Mouse (Mus musculus) thymus, adult 2 months (tissue): Measurements from ENCODE around the gene Slc9a5.

Source experiments
- CTCF ChIP-seq: fragments of 200-500 bp; IDR thresholded peaks from 2 replicates; pipeline ENCODE4 v1.5.1; 2012; ENCODE audit warnings: mild to moderate bottlenecking, control low read depth, low read length, moderate library complexity, borderline replicate concordance; ENCODE audit not compliant: control insufficient read depth, poor library complexity, insufficient read depth; ENCODE audit errors: extremely low read depth
- POLR2A ChIP-seq: fragments of 200-500 bp; IDR thresholded peaks from 2 replicates; pipeline ENCODE4 v1.6.1; 2012; ENCODE audit warnings: mild to moderate bottlenecking, low read length, control low read depth, moderate library complexity; ENCODE audit not compliant: control insufficient read depth, poor library complexity, insufficient read depth; ENCODE audit errors: extremely low read depth

DNA sequence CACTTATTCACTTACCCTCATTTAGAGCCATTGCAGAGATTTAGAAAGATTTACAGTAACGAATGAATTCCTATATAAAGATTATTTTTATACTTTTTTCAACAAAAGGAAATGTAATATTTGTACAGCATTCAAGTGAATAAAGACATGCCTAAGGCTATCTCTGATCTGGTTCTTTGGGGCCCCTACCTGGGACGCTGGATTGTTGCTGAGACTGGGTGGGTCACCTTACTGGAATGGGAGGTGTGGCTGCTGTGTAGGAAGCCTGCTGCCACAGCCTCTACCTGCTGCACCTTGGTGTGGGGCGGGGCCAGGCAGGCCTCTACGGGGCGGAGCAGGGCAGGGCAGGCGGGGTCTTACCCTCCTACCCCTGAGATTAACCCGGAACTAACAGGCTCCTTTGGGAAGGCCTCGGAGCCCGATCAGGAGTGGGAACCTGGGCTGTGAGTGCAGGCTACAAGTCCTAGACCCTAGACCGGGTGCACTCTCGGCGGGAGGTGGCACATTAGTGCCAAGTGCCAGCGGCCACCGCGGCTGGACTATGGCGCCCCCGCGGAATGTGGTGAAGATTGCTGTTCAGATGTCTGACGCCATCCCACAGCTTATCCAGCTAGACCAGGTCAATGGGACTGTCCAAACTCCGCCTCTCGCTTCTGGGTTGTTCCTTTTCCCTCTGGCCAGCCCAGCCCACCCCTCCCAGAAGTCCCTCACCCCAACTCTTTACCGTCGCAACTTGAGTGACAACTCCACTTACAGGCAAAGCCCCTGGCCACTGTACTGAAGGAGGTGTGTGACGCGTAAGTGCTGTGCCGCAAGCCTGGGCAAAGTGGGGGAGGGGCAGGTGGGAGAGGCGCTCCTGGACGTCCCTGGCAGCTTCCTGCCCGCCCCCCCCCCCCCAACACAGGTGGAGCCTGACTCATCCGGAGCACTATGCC lies 43.2 kb upstream of the Slc9a5 start, which contains the start of gene Elmo3:
- TF ChIP-seq CTCF (no peak), POLR2A (no peak)
